12 mouse cellular contexts compared by ENCODE assay signal in genomic region chr10:21746713-21747112, GRCm38 (mm10).
DNase-seq lines count a peak whose midpoint lies in the region; ATAC-seq lines count a peak whose summit lies in the region.
"Had no signal": no experiment of that assay in that cellular context is flagged by ENCODE, and none has a peak within 500 bp of the region (broad histone marks: within the 10 kb centered on the region; RNA-seq: fewer than 3 reads in every experiment).

No protein-coding gene starts in this region.

- no peak for ATAC-seq in heart, embryonic 13.5 days (ENCODE audit: extremely low read depth, insufficient number of reproducible peaks, low FRiP score, low TSS enrichment)
- ATAC-seq in midbrain, embryonic 15.5 days (replicated peaks): 0 out of 2 replicates have a peak, but pooled peaks have one; percentile 18
- ATAC-seq in midbrain, embryonic 14.5 days (ENCODE audit: low FRiP score, low TSS enrichment): no peak
- ATAC-seq in embryonic facial prominence, embryonic 14.5 days (ENCODE audit: low read depth): no peak

- no peak for DNase-seq in heart, postnatal 14 days
- DNase-seq in midbrain, embryonic 14.5 days: no peak
- DNase-seq in embryonic facial prominence, embryonic 14.5 days (ENCODE audit: low spot score): peak; percentile 11
- no peak for DNase-seq in right cerebral cortex, adult 2 months (ENCODE audit: low spot score in 2 of 2)
- no peak for DNase-seq in lung, postnatal 10 days
- DNase-seq: cerebellum, adult 8-10 months; kidney, adult 18-20 months; right cerebral cortex, postnatal 25 days had no signal

- H3K9ac ChIP-seq in heart, embryonic 13.5 days: no peak overlapping the region
- H3K9ac ChIP-seq in midbrain, embryonic 15.5 days: no peak overlapping the region
- no peak overlapping the region for H3K9ac ChIP-seq in midbrain, embryonic 14.5 days (replicated peaks; ENCODE audit: low read length)
- no peak overlapping the region for H3K9ac ChIP-seq in embryonic facial prominence, embryonic 14.5 days (ENCODE audit: low read depth, low read length)
- H3K9ac ChIP-seq: limb, embryonic 15.5 days; midbrain, embryonic 12.5 days had no signal

- H3K27me3 ChIP-seq in heart, embryonic 13.5 days (replicated peaks): no peaks in the 10 kb centered on the region
- H3K27me3 ChIP-seq in midbrain, embryonic 15.5 days (replicated peaks): no peaks in the 10 kb centered on the region
- H3K27me3 ChIP-seq in midbrain, embryonic 14.5 days (ENCODE audit: control insufficient read depth, insufficient read depth, low read length): no peaks in the 10 kb centered on the region
- no peaks in the 10 kb centered on the region for H3K27me3 ChIP-seq in embryonic facial prominence, embryonic 14.5 days (replicated peaks; ENCODE audit: control insufficient read depth, insufficient read depth, low read length)
- H3K27me3 ChIP-seq: limb, embryonic 15.5 days; midbrain, embryonic 12.5 days had no signal

- peaks cover 3% of the 10 kb centered on the region; the same call in 1 of the 2 replicates for H3K9me3 ChIP-seq in heart, embryonic 13.5 days
- no peaks in the 10 kb centered on the region for H3K9me3 ChIP-seq in midbrain, embryonic 15.5 days
- H3K9me3 ChIP-seq in midbrain, embryonic 14.5 days (ENCODE audit: control insufficient read depth, low read length): no peaks in the 10 kb centered on the region
- H3K9me3 ChIP-seq in embryonic facial prominence, embryonic 14.5 days (ENCODE audit: control insufficient read depth, low read length): no peaks in the 10 kb centered on the region
- H3K9me3 ChIP-seq: limb, embryonic 15.5 days; midbrain, embryonic 12.5 days had no signal

- H3K4me2 ChIP-seq in heart, embryonic 13.5 days: peak overlapping the region; percentile 45
- H3K4me2 ChIP-seq in midbrain, embryonic 15.5 days: no peak overlapping the region
- no peak overlapping the region for H3K4me2 ChIP-seq in midbrain, embryonic 14.5 days (ENCODE audit: low read length)
- no peak overlapping the region for H3K4me2 ChIP-seq in embryonic facial prominence, embryonic 14.5 days (ENCODE audit: low read depth, low read length)
- H3K4me2 ChIP-seq: limb, embryonic 15.5 days; midbrain, embryonic 12.5 days had no signal

- H3K4me3 ChIP-seq in heart, embryonic 13.5 days: no peak overlapping the region
- H3K4me3 ChIP-seq in midbrain, embryonic 15.5 days: no peak overlapping the region
- H3K4me3 ChIP-seq in midbrain, embryonic 14.5 days (replicated peaks; ENCODE audit: low read depth, low read length): no peak overlapping the region
- no peak overlapping the region for H3K4me3 ChIP-seq in embryonic facial prominence, embryonic 14.5 days (ENCODE audit: low read depth, low read length)
- H3K4me3 ChIP-seq: limb, embryonic 15.5 days; midbrain, embryonic 12.5 days had no signal

- 14% methylated on average over 9 of the region's 9 CpGs for WGBS in heart, embryonic 13.5 days
- 15% methylated on average over 9 of the region's 9 CpGs for WGBS in midbrain, embryonic 15.5 days
- WGBS in midbrain, embryonic 14.5 days: 13% methylated on average over 9 of the region's 9 CpGs
- WGBS in embryonic facial prominence, embryonic 14.5 days: 9% methylated on average over 9 of the region's 9 CpGs

- H3K27ac ChIP-seq in heart, embryonic 13.5 days (replicated peaks): no peak overlapping the region
- H3K27ac ChIP-seq in midbrain, embryonic 15.5 days: no peak overlapping the region
- H3K27ac ChIP-seq in midbrain, embryonic 14.5 days (replicated peaks; ENCODE audit: low read depth, low read length): no peak overlapping the region
- H3K27ac ChIP-seq in embryonic facial prominence, embryonic 14.5 days (replicated peaks; ENCODE audit: low read depth, low read length): no peak overlapping the region
- H3K27ac ChIP-seq: limb, embryonic 15.5 days; midbrain, embryonic 12.5 days had no signal

- intact Hi-C loops in heart, postnatal 14 days (cut with DNase I): no loop called here

- peaks cover 5% of the 10 kb centered on the region; the same call in 1 of the 2 replicates for H3K4me1 ChIP-seq in heart, embryonic 13.5 days
- H3K4me1 ChIP-seq in midbrain, embryonic 15.5 days: 0 out of 2 replicates have a peak, but pooled peaks cover 2% of the 10 kb centered on the region
- H3K4me1 ChIP-seq in midbrain, embryonic 14.5 days (ENCODE audit: control insufficient read depth, insufficient read depth, low read length): peaks cover 3% of the 10 kb centered on the region; the same call in 1 of the 2 replicates
- H3K4me1 ChIP-seq in embryonic facial prominence, embryonic 14.5 days (ENCODE audit: control insufficient read depth, insufficient read depth, low read length): peaks cover 9% of the 10 kb centered on the region; the same call in 1 of the 2 replicates
- H3K4me1 ChIP-seq: limb, embryonic 15.5 days had no signal

- H3K36me3 ChIP-seq in heart, embryonic 13.5 days: no peaks in the 10 kb centered on the region
- H3K36me3 ChIP-seq in midbrain, embryonic 15.5 days (replicated peaks): no peaks in the 10 kb centered on the region
- no peaks in the 10 kb centered on the region for H3K36me3 ChIP-seq in midbrain, embryonic 14.5 days (ENCODE audit: control insufficient read depth, insufficient read depth, low read length)
- H3K36me3 ChIP-seq in embryonic facial prominence, embryonic 14.5 days (ENCODE audit: control insufficient read depth, insufficient read depth, low read length): no peaks in the 10 kb centered on the region
- H3K36me3 ChIP-seq: limb, embryonic 15.5 days; midbrain, embryonic 12.5 days had no signal
